Mouse (Mus musculus) erythroblast, adult 5-6 weeks (primary cell): ENCODE data around the gene Tgfbr2. TPM values are rescaled to one million over a fixed set of nuclear protein-coding genes. Genes with fewer than 3 reads are reported as not detected.

Experiments used
- ATAC-seq: replicated peaks from 2 replicates; pipeline ENCODE4 v1.8.0; 2016; ENCODE audit warnings: moderate number of reproducible peaks, mild to moderate bottlenecking, moderate TSS enrichment, inconsistent platforms; ENCODE audit not compliant: poor library complexity, low FRiP score, severe bottlenecking
- total RNA-seq, 2 experiments: library from RNA; stranded (forward) in 1 of 2; stranded (reverse) in 1 of 2; fragments of 150-400 nt in 1 of 2; fragments of 200-764, 138-1000 nt in 1 of 2; gene quantifications; 2 replicates each; pipeline versions ENCODE4 v1.2.3 to v1.2.4; 2015 to 2017; ENCODE audit warnings: low replicate concordance in 2 of 2

Tgfbr2 gene
- total RNA-seq, 2 experiments from 2014 or later = 4.8 to 5.8 TPM

GRCm38 (mm10) chr9:116163883-116164282 lies 11.3 kb downstream of the Tgfbr2 start:
- no peak for ATAC-seq

GRCm38 (mm10) chr9:116162866-116163374 lies 12.2 kb downstream of the Tgfbr2 start:
- no peak for ATAC-seq

DNA sequence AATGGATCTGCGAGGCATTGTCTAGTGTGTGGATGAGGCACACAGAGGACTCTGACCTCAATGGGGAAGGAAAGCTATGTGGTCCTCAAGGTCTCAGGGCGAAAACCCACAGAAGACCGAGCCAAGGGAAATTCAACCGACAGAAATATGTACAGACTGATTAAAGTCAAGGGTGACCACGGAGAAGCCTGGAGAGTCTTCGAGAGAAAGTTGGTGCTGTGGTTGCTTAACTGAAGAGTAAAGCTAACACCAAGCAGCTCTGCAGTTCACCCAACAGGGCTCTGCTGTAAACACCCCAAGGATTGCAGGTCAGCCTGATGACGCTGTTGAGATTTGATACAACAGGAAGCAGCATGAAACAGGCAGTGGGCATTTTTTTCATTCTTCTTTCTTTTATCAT lies 14.3 kb downstream of the Tgfbr2 start:
- no peak for ATAC-seq

DNA sequence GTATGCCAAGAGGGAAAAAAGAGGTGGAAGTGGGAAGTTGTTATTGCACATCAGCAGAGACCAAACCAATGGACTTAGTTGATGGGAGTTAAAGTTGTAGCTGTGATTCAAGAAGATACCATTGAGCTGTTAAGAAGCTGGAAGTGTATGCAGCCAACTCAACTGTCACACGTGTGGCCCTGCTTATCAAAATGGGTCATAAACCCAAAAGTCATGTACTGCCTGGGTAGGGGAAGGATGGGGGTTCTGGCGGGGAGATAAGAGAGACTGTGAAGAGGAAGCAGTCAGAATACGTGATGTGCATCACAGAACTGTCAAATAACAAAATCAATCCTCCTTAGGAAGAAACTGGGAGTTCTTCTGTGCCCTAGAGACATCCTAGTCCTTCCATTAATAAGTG lies 15.1 kb downstream of the Tgfbr2 start:
- no peak for ATAC-seq

DNA sequence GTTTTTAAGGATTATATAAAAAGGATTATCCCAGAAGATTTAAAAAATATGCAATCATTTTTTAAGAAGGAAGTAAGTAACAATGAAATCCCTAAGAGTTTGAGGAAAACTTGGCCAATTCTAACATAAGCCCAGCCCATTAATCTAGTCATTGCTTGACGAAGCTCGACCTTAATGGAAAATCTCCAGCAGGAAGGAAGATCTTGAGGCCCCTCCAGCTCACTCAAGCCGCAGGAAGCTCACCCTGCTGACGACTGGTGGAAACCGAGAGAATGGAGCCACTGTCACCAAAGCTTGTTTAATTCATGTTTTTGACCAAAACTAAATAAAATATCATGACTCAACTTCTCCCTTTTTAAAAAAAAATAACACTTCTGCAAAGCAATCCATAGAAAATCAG lies 18.7 kb downstream of the Tgfbr2 start:
- ATAC-seq = no peak

DNA sequence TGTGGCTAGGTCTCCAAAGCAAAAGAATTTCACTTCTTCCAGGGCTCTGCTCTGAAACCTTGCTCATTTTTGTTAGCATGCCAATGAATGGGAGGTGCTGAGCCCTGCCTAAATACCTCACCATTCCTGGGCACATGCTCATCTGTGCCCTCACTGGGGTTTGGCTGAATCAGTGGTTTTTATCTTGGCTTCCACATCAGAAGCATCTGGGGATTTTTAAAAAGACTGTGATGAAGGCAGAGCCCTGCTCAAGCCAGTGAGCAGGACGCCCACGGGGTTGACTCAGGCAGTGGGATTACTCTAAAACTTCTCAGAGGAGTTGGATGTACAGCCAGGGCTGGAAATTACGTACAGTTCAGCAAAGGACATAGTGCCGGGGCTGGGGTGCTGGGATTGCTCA lies 22.3 kb downstream of the Tgfbr2 start:
- no peak for ATAC-seq

DNA sequence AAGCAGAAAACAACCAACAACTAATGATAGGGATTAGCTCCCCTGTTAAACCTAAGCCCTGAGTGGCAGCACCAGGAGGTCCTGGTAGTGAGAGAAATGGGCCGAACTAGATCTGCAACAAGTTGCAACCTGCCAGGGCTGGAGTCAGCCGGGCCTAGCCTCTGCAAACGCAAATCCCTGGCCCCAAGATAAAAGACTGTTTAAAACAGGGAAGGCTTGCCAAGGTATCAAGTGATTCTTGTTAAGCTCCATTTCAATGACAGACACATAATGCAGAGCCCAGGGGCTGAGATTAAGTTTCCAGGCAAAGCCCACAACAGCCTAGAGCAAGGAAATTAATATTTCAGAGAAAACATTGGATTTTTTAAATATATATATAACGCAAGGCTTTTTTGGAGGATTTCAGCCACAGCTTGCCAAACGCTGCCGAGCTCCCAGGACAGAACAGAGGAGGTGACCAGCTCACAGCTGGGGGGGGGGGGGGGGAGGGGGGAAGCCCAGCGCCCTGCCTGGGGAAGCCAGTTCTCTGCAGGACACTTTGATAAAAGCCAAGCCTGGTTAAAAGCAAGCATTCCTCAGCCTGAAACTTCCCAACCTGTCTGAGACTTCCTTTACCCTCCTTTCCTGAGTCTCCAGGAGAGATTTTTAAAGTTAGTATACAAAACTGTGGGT lies 24.3 kb downstream of the Tgfbr2 start:
- no peak for ATAC-seq

GRCm38 (mm10) chr9:116148809-116149208 lies 26.4 kb downstream of the Tgfbr2 start:
- no peak for ATAC-seq

- no peak for ATAC-seq
These were observed 28.9 kb downstream of the Tgfbr2 start for GRCm38 (mm10) chr9:116146235-116146634.

DNA sequence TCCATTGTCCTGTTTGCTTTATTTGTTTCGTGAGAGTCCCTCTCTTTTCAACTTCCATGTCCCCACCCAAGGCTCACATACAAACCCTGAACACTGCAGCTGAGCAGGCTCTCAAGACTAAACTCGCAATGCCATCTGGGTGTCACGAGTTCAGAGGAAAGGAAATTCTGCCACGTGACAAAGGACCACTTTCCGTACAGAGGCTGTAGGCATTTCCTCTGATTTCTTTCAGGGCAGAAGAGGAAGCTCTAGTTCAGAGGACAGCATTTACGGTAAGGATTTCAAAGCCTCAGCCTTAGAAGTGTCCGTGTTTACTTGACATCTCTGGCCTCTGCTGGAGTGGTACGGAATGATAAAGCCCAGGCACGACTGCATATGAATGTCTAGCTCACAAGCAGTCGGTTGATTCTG lies 29.9 kb downstream of the Tgfbr2 start:
- no peak for ATAC-seq

- no peak for ATAC-seq
These were observed 34.7 kb downstream of the Tgfbr2 start for GRCm38 (mm10) chr9:116140422-116140821.

DNA sequence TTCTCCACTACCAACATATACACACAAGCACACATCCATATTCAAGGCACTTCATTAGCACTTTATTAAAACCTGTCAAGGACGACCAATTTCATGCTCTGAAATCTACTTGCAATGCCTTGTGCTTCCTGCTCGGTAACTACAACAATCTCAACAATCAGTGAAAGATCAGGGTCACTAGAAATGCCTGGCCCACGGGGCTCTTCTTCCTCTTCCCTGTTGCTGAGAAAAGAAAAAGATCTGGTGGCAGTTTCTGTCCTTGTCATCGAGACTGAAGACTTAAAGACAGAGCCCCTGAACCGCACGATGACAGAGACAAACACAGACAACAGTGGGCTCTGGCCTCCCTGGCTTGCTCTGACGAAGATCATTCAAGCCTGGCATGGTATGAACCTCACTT lies 35.6 kb downstream of the Tgfbr2 start:
- ATAC-seq = no peak

DNA sequence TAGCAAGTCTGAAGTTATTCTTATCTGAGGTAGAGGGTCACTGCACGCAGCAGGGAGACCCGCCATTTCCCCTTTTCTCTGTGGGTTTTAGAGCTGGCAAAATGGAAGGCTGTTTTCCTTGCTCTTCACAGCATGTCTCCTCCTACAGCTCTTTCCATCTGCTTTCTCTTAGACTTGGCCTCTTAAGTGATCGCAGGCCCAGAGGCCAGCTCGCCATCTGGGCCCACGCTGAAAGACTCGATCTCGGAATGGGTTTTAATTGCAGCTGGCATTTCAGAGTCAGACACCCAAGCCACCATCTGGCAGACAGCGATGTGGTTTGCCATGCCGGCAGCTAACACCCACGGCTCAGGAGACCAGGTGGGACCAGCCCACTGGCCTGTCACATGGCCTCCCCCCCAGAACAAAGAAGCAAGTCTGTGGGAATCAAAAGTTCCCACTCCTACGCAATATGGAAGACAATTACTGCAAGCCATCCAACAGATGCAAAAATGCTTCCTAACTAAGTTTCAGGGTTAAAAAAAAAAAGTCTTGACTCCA lies 36.5 kb downstream of the Tgfbr2 start:
- no peak for ATAC-seq

GRCm38 (mm10) chr9:116137645-116138044 lies 37.5 kb downstream of the Tgfbr2 start:
- no peak for ATAC-seq

GRCm38 (mm10) chr9:116136811-116137210 lies 38.3 kb downstream of the Tgfbr2 start:
- ATAC-seq = no peak

GRCm38 (mm10) chr9:116136146-116136545 lies 39.0 kb downstream of the Tgfbr2 start:
- no peak for ATAC-seq

DNA sequence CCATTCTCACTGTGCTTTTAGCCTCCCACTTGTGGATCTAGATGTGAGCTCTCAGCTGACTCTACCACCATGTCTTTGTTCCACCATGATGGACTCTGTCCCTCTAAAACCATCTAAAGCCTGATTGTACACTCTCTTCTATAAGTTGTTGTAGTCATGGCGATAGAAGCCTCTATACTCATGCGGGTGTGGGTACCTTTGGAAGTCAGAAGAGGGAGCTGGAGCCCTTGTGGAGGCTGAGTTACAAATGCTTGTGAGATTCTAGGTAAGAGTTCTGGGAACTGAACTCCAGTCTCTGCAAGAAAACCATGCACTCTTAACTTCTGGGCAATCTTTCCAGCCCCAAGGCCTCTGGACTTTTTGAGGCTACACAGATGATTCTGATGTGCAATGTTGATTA lies 40.7 kb downstream of the Tgfbr2 start:
- no peak for ATAC-seq

DNA sequence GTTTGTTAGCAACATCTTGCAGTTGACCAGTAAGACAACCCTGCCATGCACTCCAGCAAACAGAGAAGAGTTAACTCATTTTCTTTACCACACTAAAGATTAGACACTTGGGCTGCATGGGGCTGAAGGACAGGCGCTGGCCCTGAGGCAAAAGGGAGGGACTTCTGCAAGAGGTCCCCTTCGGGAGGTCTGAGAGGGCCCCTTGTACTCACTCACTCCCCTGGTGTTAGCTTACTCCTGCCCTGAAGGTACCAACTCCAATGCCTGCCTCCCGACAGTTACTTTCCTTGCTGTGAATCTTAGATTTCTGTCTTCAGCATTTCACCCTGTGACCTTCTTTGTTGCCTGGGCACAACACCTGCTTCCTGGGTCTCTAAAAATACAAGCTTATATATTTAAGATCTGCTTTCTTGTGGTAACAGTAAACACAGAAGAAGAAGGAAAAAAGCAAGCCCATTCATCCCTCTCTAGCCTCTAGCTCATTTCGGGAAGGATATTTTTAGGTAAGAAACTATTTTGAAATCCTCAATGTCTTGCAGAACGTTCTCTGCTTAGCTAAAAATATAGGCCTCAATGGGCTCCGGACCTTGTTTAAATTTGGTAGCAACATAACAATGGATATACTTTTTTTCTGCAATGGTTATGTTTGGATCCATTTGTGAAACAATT lies 41.7 kb downstream of the Tgfbr2 start:
- no peak for ATAC-seq

- ATAC-seq = no peak
These were observed 46.3 kb downstream of the Tgfbr2 start for GRCm38 (mm10) chr9:116128886-116129285.

DNA sequence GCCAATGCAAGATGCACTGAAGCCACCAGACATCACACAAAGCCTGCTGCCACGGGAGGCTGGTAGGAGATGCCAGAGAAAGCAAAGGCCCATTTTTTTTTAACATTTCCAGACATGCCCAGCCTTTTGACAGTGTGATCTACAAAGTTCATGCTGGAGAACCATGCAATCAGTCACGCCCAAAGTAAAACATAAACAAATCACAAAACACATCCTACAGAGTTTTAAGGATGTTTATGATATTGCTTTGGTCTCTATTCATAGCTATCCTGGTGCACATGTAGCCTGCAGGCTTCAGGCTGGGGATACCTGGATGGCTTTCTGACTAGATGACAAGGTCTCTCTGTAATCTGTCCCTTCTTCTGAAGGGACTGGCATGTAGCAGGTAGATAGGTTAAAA lies 46.8 kb downstream of the Tgfbr2 start:
- ATAC-seq = no peak

- no peak for ATAC-seq
These were observed 48.7 kb downstream of the Tgfbr2 start for GRCm38 (mm10) chr9:116126494-116126893.
